Mouse (Mus musculus): ENCODE measurements around the gene Fam160a1.

Gene Fam160a1

GRCm38 (mm10) chr3:85817191-85817590, at the start of gene Fam160a1:
Gene Fam160a1, minus strand, starts transcription at chr3:85817291.
- no peak for DNase-seq (ENCODE audit: extremely low read depth, low read depth, low spot score)

- no peak for DNase-seq (ENCODE audit: extremely low read depth, low read depth, low spot score)
Measured at GRCm38 (mm10) chr3:85863996-85864395, 46.9 kb upstream of the Fam160a1 start.

GRCm38 (mm10) chr3:85862886-85863285, 45.8 kb upstream of the Fam160a1 start:
- no peak for DNase-seq (ENCODE audit: extremely low read depth, low read depth, low spot score)

GRCm38 (mm10) chr3:85860996-85861395, 43.9 kb upstream of the Fam160a1 start:
- no peak for DNase-seq (ENCODE audit: extremely low read depth, low read depth, low spot score)

- DNase-seq (ENCODE audit: extremely low read depth, low read depth, low spot score): no peak
Measured at GRCm38 (mm10) chr3:85859311-85859710, 42.2 kb upstream of the Fam160a1 start.

GRCm38 (mm10) chr3:85858140-85859135, 41.3 kb upstream of the Fam160a1 start:
- no peak for DNase-seq (ENCODE audit: extremely low read depth, low read depth, low spot score)

- DNase-seq (ENCODE audit: extremely low read depth, low read depth, low spot score): no peak
Measured at GRCm38 (mm10) chr3:85857083-85857482, 40.0 kb upstream of the Fam160a1 start.

- no peak for DNase-seq (ENCODE audit: extremely low read depth, low read depth, low spot score)
Measured at GRCm38 (mm10) chr3:85855947-85856346, 38.9 kb upstream of the Fam160a1 start.

- DNase-seq (ENCODE audit: extremely low read depth, low read depth, low spot score): no peak
Measured at GRCm38 (mm10) chr3:85855043-85855442, 38.0 kb upstream of the Fam160a1 start.

GRCm38 (mm10) chr3:85854143-85854542, 37.1 kb upstream of the Fam160a1 start:
- no peak for DNase-seq (ENCODE audit: extremely low read depth, low read depth, low spot score)

- DNase-seq (ENCODE audit: extremely low read depth, low read depth, low spot score): no peak
Measured at GRCm38 (mm10) chr3:85853715-85854114, 36.6 kb upstream of the Fam160a1 start.

- no peak for DNase-seq (ENCODE audit: extremely low read depth, low read depth, low spot score)
Measured at GRCm38 (mm10) chr3:85850079-85850478, 33.0 kb upstream of the Fam160a1 start.

GRCm38 (mm10) chr3:85846316-85846715, 29.2 kb upstream of the Fam160a1 start:
- DNase-seq (ENCODE audit: extremely low read depth, low read depth, low spot score): no peak

GRCm38 (mm10) chr3:85845341-85845740, 28.2 kb upstream of the Fam160a1 start:
- DNase-seq (ENCODE audit: extremely low read depth, low read depth, low spot score): no peak

GRCm38 (mm10) chr3:85842881-85843218, 25.8 kb upstream of the Fam160a1 start:
- DNase-seq (ENCODE audit: extremely low read depth, low read depth, low spot score): no peak

GRCm38 (mm10) chr3:85842177-85842880, 25.2 kb upstream of the Fam160a1 start:
- DNase-seq (ENCODE audit: extremely low read depth, low read depth, low spot score): no peak

- no peak for DNase-seq (ENCODE audit: extremely low read depth, low read depth, low spot score)
Measured at GRCm38 (mm10) chr3:85841454-85842176, 24.5 kb upstream of the Fam160a1 start.

- DNase-seq (ENCODE audit: extremely low read depth, low read depth, low spot score): no peak
Measured at GRCm38 (mm10) chr3:85833627-85834026, 16.5 kb upstream of the Fam160a1 start.

- no peak for DNase-seq (ENCODE audit: extremely low read depth, low read depth, low spot score)
Measured at GRCm38 (mm10) chr3:85832490-85833155, 15.5 kb upstream of the Fam160a1 start.

- no peak for DNase-seq (ENCODE audit: extremely low read depth, low read depth, low spot score)
Measured at GRCm38 (mm10) chr3:85831785-85832184, 14.7 kb upstream of the Fam160a1 start.

- DNase-seq (ENCODE audit: extremely low read depth, low read depth, low spot score): no peak
Measured at GRCm38 (mm10) chr3:85829047-85829446, 12.0 kb upstream of the Fam160a1 start.

All from fat pad, adult 2 months (tissue).